Mouse (Mus musculus): ENCODE results near the gene Celsr1.

The Celsr1 gene

GRCm38 (mm10) chr15:85994906-85995608 is 38.5 kb downstream of the Celsr1 start:
- no peak for DNase-seq (ENCODE audit: low read depth, low spot score)

DNA sequence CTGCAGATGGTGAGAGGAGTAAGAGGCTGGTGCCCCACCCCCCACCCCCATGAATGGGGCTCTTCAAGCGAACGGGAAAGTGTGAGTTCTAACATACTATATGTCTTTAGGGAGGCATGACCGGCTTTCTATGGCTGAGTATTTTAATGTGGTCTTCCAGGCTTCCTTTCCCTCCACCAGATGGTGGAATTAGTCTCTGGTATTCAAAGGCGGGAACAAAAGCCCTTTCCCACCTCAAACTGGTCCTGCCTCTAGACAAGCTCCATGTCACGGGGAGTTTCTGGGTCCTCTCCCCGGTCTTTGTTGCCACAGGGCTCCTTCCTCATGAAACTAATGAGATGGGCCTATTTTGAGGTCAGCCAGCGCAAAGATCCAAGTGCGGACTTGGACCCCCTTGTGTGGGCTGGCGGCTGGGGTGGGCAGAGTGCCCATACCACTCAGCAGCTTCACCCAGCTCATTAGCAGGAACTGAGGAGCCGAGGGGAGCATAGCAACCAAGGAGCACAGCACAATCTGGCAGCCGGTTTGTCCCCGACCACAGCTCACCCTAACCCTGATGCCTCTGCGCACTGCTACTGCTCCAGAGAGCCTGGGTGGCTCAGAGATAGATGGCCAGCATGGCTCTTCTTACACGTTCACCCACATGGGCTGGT is 39.5 kb downstream of the Celsr1 start:
- DNase-seq (ENCODE audit: low read depth, low spot score): no peak

GRCm38 (mm10) chr15:85993386-85993785 is 40.2 kb downstream of the Celsr1 start:
- no peak for DNase-seq (ENCODE audit: low read depth, low spot score)

DNA sequence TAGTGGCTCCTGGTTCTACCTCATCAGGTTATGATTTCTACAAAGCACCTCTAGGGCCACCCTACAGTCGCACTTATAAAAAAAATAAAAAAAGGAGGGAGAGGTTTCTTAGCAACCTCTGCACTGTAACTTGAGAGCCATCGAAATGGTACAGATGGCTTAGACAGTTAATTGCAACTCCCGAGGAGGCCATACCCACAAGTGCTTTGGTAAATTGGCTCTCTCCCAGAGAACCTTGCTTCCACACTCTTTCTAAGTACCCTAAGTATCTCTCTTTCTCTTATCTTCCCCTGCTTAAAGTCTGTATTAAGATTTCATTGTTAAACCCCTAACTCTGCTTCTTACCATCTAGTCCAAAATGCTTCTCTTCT is 41.5 kb downstream of the Celsr1 start:
- DNase-seq (ENCODE audit: low read depth, low spot score): no peak

DNA sequence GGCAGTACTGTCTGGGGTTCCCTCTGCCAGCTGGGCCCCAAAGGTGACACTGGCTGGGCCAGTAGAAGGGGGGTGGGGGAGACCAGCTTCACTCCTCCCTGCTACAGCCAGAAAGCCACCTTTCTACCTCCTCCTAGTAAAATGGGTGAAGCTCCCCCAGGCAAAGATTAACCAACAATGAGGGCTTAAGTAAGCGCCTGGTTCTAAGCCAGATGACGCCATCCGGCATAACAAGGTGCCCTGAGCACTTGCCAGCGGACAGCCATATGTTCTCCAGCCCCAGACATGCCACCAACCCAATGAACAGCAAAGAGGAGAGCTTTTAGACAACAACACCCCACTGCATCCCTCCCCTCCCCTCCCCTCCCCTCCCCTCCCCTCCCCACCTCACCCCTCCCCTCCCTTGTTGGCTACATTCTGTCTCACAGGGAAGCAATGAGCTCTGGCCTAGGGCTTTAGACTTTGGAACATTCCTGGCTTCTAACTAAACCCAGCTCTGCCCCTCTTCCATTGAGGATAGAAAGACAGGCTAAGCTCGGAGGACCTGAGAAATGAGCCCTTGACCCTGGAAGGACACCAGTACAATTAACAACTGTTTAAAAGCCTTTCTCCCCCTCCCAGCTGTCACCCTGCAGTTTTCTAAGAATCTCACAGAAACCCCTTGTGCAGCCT is 42.0 kb downstream of the Celsr1 start:
- no peak for DNase-seq (ENCODE audit: low read depth, low spot score)

DNA sequence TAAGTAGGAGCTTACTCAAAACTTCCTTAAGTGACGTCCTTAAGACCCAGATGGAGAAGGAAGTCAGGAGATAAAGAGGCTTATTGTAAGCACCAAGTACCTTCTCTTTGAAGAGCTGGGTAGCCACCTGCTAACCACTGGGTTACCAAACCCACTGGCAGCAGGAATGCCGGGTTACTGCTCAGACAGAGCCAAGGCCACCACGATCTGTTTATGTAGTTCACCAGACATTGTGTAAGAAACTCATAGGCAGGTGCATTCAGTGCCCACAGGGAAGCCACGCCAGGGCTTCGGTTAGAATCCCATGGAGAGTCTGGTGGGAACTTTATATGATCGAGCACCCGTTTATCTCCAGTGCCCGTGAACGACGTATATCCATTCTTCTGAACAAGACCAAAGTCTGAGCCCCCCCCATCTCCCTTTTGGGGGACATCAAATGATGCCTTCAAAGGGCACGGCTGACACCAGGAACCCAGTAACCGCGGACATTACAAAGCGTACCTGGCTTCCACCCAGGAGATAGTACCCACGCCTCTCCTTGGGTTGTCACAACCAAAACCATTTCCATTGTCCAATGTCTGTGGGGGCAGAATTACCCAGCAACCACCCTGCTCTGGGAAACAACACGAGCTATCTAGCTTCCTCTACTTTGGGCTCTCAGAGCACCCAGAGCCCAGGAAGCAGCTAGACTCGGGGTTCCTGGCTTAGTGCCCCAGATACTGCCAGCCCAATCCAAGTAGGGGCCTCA is 42.7 kb downstream of the Celsr1 start:
- no peak for DNase-seq (ENCODE audit: low read depth, low spot score)

- no peak for DNase-seq (ENCODE audit: low read depth, low spot score)
These were observed 45.7 kb downstream of the Celsr1 start for GRCm38 (mm10) chr15:85987896-85988295.

DNA sequence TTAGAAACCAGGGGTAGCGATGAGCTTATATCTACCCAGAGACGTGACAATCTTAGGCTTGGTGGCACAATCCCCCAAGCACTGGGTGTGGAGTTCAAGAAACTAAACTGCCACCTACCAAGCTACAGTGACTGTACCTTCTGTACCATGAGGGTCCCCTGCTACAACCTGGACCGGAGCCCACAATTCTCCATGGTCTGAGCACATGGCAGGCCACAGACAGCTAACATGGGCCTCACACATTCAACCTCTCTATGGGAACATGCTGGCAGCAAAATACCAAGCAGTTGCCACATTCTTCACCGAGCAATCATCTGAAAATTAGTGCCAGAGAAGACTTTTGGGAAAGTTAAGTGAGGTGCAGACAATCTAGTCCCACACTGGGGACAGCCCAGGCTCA is 47.4 kb downstream of the Celsr1 start:
- no peak for DNase-seq (ENCODE audit: low read depth, low spot score)

DNA sequence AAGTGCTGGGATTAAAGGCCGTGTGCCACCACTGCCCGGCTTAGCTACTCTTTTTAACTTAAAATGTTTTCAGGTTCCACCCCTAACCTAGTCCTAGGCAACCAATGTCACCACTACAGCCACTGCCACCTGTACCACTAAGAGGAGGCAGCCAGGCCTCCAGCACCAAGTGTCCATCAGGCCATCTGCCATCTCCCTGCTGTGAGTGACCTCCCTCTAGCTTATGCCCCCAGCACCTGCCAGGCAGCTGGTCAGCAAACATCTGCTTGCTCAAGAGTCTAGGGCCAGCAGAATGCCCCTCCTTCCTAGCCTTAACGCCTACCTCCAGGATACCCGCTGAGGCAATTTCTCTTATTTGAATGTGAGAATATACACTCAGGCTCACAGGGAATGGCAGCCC is 48.0 kb downstream of the Celsr1 start:
- no peak for DNase-seq (ENCODE audit: low read depth, low spot score)

- no peak for DNase-seq (ENCODE audit: low read depth, low spot score)
These were observed 50.4 kb downstream of the Celsr1 start for GRCm38 (mm10) chr15:85983131-85983530.

DNA sequence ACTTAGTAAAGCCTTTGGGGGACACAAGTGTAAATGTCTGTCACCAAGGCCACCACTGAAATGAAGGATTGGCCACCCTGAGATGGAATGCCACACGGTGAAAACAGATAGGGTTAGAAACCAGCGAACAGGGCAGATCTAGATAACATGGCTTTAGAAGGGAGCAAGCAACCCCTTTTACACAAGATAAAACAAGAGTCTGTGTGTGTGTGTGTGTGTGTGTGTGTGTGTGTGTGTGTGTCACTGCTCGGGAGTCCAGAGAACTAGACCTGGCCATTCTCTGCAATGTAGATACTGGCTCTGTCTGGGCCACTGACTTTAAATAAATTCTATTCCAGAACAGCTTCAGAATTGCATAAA is 51.2 kb downstream of the Celsr1 start:
- DNase-seq (ENCODE audit: low read depth, low spot score): no peak

GRCm38 (mm10) chr15:85981768-85982415 is 51.7 kb downstream of the Celsr1 start:
- no peak for DNase-seq (ENCODE audit: low read depth, low spot score)

DNA sequence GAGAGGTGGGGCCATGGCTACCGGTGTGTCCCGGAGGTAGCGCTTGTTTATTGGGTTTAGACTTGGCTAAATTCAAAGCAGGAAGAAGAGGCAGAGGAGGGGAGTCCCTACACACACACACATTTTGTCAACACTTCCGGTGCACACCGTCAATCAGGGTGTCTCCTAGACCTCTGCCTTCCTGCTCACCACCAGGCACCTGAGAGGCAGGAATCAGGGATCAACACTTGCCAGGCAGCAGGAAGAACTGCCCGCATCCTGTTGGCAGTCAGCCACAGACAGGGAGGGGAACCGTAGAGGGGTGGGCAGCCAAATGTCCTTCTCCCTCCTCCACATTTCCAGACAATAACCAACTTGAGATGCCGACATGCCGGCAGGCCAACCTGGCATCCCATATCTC is 56.5 kb downstream of the Celsr1 start:
- DNase-seq (ENCODE audit: low read depth, low spot score): no peak

DNA sequence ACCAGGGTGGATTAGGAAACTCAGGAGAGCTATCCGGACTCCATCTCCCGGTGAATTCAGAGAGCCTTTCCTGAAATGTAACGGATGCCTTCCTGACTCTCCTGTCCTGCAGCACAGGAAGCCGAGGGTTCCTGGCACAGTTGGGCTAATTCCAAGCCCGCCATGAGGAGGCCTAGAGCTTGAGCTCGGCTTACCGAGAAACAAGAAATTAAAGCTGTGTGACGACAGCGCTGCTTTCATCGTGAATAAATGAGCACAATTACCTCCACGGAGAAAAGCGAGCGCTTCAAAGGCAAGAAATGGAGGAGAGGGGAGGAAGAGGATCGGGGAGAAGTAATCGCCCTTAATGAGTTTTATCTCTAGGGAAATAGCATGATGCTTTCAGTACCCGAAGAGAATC is 57.8 kb downstream of the Celsr1 start:
- DNase-seq (ENCODE audit: low read depth, low spot score): no peak

DNA sequence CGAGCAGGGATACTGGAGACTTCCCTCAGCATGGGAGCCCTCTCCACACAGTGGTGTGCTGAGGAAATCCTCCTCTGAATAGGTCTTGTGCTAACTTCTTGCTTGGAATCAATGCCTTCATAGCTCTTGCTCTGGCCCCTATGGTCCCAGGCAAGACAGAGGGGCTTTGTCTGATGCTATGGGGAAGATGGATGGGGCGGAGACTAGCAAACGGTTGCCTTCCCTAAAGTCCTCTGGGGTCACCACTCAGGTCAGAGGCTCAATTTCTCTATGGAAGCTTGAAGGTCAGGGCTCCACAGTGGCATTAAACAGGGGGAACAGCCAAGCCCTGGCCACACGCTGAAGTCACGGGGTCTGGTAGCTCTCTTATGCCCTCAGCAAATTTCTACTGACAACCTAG is 62.0 kb downstream of the Celsr1 start:
- DNase-seq (ENCODE audit: low read depth, low spot score): no peak

GRCm38 (mm10) chr15:85970441-85970840 is 63.1 kb downstream of the Celsr1 start:
- DNase-seq (ENCODE audit: low read depth, low spot score): no peak

DNA sequence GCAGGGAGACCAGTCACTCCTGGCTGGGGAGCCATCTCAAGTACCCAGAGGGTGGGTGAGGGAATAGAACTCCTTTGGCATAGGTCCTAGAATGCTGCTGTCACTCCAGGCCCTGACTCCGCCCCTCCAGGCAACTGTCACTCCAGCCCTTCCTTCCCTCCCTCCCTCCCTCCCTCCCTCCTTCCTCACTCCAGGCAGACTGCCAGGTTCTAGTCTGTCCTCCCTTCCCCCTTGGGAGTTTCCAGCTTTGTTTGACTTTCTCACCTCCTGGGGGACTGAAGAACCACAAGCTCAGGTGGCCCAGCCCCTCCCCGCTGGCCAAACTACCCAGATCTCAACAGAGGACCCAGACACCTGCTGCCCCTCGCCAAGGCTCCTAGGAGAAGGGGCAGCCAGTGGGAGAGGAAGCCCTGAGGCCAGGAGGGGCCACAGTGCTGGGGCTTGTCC is 63.8 kb downstream of the Celsr1 start:
- no peak for DNase-seq (ENCODE audit: low read depth, low spot score)

- DNase-seq (ENCODE audit: low read depth, low spot score): no peak
These were observed 64.3 kb downstream of the Celsr1 start for GRCm38 (mm10) chr15:85969291-85969690.

GRCm38 (mm10) chr15:85966032-85966431 is 67.5 kb downstream of the Celsr1 start:
- DNase-seq (ENCODE audit: low read depth, low spot score): no peak

DNA sequence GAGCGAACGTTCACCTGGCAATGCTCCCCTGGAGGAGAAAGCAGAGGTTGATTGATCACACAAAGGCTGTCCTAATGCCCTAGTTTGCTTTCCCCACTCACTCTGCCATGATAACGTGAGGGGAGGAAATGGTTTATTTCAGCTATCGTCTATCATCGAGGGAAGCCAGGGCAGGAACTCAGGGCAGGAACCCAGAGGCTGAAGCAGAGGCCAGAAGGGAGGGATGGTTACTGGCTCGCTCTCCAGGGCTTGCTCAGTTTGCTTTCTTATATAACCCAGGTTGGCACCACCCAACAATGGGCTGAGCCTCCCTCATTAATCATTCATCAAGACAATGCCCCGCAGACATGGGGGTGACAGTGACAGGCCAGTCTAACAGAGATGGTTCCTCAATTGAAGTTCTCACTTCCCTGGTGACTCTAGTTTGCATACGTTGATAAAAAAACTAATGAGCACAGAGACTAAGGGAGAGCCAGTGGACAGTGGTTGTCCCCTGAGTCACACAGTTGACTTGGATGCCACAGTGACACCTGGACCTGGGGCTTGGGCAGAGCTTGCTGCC is 70.2 kb downstream of the Celsr1 start:
- no peak for DNase-seq (ENCODE audit: low read depth, low spot score)

DNA sequence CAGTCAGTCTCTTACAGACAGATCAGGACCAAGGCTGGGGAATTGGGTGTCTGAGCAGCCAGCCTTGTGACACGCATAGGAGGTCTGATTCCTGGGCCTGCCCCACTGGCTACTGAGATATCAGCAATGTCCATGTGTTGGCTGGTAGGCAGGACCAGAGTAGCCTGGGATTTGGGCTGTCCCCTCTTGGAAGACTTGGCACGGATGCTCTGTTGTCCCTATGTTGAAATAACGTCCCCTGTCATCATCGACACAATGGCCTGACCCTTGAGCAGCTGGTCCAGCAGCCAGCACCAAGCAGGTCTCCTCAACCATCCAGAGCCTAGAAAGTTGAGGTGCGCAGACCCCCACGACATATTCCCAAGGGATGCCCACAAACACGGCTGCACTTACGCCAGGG is 70.9 kb downstream of the Celsr1 start:
- DNase-seq (ENCODE audit: low read depth, low spot score): no peak

DNA sequence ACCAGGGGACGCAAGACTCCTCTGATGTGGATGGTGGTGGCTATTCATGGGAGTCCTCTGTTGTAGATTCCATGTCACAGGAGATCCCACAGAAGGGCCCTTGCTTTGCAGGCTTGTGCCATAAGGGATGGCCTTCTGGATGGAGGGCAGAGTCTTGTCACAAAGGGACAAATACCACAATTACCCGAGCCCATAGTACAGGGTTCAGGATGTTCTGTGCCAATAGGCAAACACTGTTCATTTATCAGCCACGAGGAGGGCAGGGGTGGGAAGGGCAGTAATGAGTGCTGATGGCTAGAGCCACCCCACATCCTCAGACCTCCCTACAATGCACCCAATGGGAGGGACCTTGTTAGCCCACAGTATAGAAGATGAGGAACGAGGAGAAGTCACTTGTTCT is 71.9 kb downstream of the Celsr1 start:
- no peak for DNase-seq (ENCODE audit: low read depth, low spot score)
